Mouse (Mus musculus): ENCODE results near the gene Slc5a9.
"Not testable (repeated sequence)": the region's sequence is repeated elsewhere in the genome, so short reads cannot be mapped to it uniquely, and the experiment has no call there.

Slc5a9 gene

DNA sequence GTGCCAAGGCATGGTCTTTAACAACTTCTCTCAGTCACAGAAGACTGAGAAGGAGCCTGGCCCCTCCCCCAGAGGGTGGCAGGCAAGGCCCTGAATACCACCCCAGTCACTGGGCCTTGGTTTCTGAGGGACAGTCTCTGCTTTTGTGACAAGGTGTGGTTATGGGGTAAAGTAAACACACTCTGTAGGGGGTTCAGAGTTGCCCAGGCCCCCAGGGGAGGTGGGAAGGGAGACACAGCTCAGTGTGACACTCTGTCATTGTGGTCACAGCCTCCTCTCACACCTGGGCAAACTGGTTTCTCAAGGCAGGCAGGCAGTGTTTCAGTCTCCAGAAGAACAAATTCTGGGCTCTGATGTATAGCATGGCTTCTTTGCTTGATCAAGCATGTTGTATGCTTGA is at the start of gene Slc5a9:
Slc5a9 (minus strand) TSS at position 144 of the 400 bp plus-strand sequence.
- DNase-seq (ENCODE audit: low spot score in 2 of 2) = no peak

DNA sequence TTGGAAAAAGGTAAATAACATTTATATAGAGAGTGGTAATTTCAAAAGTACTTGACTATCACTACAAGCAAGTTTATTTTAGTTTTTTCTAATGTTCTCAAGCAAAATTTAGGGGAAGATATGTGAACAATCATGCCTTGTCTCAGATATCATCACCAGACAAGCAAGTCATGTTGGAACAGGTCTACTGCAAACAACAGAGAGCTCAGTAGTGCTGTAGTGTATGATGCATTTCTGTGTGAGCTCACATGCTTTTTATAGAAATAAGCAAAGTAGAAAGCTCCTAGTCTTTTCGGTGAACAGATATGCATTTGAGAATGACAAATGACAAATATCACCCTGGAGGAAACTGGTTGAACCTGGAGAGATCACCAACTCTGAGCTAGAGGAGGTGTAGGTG is 16.4 kb upstream of the Slc5a9 start, which contains the start of gene Skint8:
Skint8 (plus strand) TSS at position 301 of the 400 bp plus-strand sequence.
- no peak for DNase-seq (ENCODE audit: low spot score in 2 of 2)

DNA sequence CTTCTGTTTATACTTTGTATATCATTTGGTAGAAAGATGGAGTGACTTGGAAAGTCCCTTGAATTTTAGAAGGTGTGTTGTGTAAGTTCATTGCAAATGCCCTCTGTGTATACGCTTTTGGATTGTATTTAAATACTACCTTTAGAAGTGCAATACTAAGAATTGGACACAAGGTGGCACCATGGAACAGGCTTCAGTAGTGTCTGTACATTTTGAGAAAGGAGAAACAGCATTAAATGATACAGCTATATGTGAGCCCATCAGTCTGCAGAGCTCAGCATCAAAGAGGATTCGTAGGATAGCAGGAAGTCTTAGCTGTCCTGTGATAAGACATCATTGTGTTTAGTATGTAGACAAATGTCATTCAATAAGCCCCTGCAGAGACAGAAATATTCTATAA is 5.2 kb upstream of the Slc5a9 start:
- DNase-seq (ENCODE audit: low spot score in 2 of 2) = no peak

DNA sequence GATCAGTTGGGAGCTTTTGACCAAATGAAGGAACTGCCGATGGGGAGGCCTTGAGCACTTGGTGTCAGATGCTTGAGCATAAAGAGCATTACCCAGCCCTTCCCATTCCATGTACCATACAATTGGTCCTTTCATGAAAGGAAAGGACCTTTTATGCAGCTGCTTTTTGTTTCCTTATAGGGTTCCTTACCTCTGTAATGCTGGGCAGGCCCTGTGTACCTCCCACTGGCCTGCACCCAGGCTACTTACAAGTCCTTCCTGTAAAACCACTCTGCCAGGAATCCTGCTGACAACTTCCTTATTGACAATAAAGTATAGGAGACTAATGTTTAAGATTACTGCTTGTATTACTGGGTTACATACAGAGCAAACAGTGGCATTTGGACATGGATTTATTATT is 1.2 kb downstream of the Slc5a9 start:
- DNase-seq (ENCODE audit: low spot score in 2 of 2) = no peak

DNA sequence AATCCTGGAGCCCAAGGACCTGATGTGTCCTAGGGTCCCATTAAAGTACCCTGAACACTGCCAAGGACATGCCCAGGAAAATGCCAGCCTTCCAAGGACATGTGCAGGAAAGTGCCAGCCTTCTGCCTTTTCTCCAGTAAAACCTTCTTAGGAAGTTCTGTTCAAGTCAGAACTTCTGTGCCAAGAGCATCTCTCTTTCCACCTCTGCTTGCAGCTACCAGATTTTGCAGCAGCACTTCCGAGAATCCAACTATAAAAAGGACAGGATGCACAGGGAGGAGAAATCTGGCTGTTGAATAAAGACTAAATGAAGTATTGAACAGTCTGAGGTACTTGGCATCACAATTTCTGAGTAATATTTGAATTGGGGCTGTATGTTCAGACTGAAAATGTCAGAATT is 2.2 kb downstream of the Slc5a9 start:
- not testable (repeated sequence) for DNase-seq (ENCODE audit: low spot score in 2 of 2)

DNA sequence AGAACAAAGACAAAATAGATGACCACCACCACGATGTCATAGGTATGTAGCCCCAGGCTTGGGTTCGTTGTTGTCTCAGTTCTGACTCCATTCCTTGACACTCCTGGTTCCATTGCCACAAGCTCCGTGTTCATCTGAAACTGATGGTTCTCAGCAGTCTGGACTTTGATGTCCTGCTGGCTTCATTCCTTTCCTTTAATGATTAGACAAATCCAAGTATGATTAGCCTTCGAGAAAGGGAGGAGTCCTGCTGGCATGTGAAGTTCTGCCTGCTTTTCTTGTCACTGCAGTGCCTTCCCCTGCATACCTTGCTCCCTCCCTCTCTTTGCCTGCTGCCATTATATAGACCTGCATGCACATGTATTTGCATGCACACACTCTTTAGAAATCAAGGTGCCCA is 4.2 kb downstream of the Slc5a9 start:
- no peak for DNase-seq (ENCODE audit: low spot score in 2 of 2)

DNA sequence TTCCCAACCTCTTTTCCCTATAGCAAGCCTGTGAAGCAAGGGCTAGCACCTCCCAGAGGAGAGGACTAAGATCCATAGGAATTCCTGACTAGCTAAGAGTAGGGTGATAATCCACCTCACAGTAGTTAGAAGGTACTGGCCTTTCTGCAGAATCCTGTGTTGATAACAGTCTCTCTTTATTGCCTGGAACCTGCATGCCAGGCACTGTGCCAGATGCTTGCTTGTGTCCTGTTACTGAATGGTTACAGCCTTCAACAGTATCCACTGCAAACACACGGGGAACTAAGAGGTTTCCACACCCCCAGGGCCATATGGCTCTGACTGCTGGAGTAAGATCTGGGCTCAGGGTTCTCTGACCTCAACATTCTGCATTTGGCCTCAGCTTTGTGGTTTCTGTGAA is 5.0 kb downstream of the Slc5a9 start:
- no peak for DNase-seq (ENCODE audit: low spot score in 2 of 2)

DNA sequence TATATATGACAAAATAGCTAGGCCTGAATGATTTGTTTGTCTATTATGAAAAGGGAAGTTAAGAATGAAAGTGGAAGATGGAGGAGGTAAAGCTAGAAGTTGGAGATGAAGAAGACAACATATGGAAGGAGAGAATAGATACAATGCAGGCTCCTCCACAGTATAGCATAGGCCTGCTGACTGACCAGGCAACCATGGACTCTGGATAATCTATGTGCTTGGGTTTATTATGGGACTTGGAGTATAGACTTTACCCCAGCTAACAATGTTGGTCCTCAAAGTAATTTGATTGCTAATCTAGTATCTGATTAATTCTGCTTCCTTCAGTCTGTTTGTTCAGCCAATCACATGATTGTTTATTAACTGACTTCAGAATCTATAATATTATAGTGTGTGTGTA is 10.6 kb downstream of the Slc5a9 start:
- no peak for DNase-seq (ENCODE audit: low spot score in 2 of 2)

DNA sequence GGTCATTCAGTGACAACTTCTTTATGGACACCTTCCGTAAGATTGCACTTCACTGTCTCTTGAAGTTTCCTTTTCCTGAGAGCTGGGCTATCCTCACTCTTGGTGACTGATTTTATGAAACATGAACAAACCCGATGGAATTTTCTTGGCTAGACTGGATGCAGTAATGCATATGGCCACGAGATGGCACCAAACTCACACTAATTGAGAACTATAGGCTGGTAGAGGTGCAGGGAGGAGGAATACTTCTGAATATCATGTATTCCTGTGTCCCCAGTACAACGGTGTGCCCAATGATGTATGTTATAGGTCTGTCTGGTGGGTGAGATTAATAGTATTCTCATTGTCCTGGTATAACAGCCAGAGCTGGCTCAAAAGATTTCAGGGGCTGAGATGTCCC is 16.1 kb downstream of the Slc5a9 start:
- DNase-seq (ENCODE audit: low spot score in 2 of 2) = peak in 1 of 2 experiments; percentile 67

DNA sequence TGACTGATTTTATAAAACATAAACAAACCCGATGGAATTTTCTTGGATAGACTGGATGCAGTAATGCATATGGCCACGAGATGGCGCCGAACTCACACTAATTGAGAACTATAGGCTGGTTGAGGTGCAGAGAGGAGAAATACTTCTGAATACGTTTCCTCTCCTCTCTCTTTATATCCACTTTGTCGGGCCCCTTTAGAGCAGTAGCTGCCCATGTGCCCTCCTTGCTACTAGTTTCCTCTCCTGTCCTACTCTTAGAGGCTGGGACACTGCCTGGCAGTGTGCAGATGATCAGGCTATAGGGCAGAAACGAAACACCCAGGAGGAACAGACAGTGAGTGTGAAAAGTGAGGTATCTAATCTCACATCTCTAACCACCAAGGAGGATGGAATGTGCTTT is 16.7 kb downstream of the Slc5a9 start:
- DNase-seq (ENCODE audit: low spot score in 2 of 2) = peak; percentile 18 to 72

DNA sequence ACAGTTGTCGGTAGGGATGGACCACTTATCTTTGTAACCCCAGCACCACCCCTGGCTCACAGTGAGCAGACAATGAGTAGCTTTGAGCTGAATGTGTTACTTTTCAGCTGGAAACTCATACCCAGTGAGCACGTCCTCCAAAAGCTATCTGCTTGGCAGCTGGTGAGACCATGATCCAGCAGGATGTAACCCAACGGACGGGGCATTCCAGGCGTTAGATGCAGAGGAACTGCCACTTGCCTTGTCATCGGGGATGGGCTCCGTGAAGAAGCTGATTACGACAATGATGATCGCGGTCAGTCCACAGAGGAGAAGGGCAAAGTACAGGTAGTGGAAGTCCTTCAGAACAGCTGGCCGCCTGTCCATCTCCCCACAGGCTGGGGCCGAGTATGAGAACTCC is 19.2 kb downstream of the Slc5a9 start:
- no peak for DNase-seq (ENCODE audit: low spot score in 2 of 2)

DNA sequence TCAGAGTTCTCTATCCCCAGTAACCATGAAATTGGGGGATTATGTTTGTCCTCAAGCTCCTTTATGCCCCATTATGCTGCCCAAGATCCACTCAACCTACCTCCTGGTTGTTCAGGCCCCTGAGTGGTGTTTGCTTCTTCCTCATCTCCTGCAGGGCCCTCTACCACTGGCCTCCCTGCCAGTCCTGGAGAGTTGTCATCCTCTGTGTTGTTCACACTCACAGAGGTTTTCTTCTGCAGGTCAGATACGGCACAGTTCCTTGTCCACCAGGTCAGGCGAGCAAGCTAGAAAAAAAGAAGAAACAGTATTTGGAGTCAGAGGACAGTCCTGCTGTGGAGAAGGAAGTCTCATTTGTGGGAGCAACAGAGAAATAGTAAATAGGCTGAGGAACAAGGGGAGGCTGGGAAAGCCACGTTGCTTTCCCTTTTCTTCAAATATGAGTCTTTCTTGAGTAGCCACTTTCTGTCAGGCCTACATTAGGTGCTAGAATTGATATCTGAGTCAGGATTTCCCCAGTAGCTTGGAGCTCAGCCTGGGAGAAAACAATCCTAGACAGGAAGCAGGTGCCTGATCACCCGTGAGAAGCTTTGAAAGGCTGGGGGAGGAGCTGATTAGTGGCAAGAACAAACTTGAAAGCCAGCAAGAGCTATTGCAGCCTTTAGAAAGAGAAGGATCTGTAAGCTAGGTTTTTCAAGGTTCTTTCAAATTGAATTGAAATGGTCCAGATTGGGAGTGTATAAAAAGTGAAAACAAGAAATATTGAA is 22.4 kb downstream of the Slc5a9 start:
- no peak for DNase-seq (ENCODE audit: low spot score in 2 of 2)

DNA sequence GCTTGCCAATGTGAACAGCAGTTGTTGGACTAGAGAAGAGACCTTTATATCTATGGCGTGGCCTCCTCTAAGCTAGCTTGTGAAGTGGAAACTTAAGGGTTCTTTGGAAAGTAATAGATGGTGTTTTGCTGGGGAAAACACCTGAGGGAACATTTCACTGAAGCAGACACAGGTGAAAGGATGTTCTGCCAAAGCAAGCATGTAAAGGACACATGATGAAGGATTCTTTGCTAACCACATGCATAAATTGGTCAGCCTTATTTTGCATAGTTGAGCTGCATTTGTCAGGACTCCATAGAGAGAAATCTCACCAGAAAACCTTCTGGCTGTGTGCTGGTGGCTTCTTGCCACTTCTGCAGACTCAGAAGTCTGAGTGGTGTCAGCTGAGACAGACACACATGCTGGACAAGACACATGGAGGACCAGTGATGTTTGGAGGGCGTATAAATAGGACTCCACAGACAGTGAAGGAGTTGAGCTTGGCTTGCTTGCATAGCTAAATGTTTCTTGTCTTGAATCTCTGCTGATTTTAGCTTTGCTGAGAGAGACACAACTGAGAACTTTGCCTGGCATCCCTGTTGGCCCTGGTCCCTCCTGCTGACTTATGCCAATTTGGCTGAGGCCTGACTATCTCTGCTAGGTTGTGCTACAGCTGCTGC is 34.8 kb downstream of the Slc5a9 start:
- no peak for DNase-seq (ENCODE audit: low spot score in 2 of 2)

DNA sequence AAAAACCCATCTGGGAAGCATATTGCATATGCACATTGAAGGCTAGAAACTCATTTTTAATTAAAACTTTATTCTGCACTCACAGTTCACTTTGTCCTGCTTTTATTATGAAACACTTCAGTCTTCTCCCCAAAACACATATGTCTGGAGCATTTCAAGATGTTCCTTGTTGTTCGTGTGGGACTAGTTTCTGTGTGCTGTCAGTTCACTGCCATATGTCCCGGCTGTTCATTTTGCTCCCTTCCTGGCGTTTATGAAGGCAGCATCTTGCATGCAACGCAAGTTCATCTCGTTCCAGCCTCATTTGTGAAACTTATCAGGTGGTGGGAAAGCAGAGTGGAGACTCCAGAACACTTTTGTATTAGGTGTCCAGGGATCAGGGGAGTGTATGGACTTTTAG is 36.0 kb downstream of the Slc5a9 start:
- no peak for DNase-seq (ENCODE audit: low spot score in 2 of 2)

DNA sequence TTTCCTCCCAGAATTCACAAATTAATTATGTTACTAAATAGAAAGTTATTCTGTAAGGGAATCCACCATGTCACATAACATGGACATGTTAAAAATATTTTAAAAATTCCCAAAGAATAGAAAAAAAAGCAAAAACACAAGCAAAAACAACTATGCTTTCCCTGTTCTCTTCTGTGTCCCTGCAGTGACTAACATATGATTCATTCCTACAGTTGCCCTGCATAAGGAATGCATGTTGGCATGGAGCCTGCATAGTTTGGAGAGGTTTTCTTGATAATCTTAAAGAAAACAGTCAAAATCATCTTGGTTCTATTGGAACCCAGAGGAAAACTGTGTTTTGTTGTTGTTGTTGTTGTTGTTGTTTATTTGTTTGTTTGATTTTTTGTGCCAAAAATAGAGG is 50.1 kb downstream of the Slc5a9 start:
- DNase-seq (ENCODE audit: low spot score in 2 of 2) = no peak

DNA sequence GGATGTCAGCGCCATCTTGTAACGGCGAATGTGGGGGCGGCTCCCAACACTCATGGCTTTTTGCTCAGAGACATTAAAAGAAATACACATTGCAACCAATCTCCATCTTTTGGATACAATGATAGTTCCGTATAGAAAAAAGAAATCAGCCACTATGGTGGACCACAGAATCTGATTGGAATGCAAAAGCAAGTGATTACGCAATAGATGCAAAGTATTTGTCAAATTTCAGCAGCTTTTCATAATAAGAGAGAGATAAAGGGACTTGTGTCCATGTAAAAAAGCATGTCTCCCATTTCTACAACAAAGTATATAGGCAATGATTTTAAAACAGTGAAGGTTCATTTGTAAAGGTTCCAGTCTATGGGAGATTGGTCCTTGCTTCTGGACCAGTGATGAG is 63.8 kb downstream of the Slc5a9 start:
- no peak for DNase-seq (ENCODE audit: low spot score in 2 of 2)

Measured in spleen, postnatal 4 days (tissue).